Mouse (Mus musculus): ENCODE data around the gene Cog3. TPM values are rescaled to one million over a fixed set of nuclear protein-coding genes. Genes with fewer than 3 reads are reported as not detected.

Gene Cog3
- total RNA-seq, 2 experiments from 2014 or later = 7.3 to 8.1 TPM

DNA sequence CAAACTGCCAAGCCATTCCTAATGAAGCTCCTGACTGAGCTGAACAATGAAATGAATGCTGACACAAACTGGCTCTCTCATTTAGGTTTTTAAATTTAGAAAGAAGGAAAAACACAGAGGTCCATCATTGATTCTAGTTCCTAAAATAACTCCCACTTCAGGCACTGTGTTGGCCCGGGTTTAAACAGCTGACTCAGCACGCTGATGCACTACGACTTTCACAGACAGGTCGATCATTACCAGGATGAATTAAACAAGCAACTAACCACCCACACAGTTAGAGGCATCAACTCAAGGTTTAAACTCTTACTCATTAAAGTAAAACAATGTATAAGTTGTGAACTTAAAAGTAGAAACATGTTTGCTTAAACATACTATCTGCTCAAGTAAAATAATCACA is 47.7 kb downstream of the Cog3 start:
- no peak for DNase-seq (ENCODE audit: low spot score)

GRCm38 (mm10) chr14:75697928-75698327 is 56.4 kb downstream of the Cog3 start:
- DNase-seq (ENCODE audit: low spot score) = no peak

- no peak for DNase-seq (ENCODE audit: low spot score)
These were observed 58.2 kb downstream of the Cog3 start for GRCm38 (mm10) chr14:75696096-75696495.

GRCm38 (mm10) chr14:75690428-75690827 is 63.9 kb downstream of the Cog3 start:
- no peak for DNase-seq (ENCODE audit: low spot score)

GRCm38 (mm10) chr14:75676316-75676715 is 78.0 kb downstream of the Cog3 start:
- no peak for DNase-seq (ENCODE audit: low spot score)

DNA sequence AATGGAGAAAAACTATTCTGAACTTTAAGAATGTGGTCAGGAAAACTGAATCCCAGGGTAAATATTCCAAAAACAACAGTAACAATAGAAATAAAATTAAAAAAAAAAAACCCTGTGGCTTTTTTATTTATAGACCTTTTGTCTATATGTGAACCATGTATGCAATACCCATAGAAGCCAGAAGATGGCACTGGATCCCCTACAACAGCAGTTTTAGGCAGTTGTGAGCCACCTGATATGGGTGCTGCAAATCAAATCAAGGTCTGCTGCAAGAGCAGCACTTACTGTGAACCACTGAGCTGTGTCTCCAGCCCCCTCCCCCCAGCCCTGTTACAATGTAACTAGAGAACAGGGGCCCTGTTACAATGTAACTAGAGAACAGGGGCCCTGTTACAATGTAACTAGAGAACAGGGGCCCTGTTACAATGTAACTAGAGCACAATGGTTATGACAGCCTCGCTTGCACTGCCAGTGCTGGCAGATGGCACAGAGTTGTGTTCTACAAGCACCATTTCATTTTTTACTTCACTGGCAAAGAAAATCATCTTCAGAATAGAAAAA is 85.2 kb downstream of the Cog3 start:
- DNase-seq (ENCODE audit: low spot score) = no peak

DNA sequence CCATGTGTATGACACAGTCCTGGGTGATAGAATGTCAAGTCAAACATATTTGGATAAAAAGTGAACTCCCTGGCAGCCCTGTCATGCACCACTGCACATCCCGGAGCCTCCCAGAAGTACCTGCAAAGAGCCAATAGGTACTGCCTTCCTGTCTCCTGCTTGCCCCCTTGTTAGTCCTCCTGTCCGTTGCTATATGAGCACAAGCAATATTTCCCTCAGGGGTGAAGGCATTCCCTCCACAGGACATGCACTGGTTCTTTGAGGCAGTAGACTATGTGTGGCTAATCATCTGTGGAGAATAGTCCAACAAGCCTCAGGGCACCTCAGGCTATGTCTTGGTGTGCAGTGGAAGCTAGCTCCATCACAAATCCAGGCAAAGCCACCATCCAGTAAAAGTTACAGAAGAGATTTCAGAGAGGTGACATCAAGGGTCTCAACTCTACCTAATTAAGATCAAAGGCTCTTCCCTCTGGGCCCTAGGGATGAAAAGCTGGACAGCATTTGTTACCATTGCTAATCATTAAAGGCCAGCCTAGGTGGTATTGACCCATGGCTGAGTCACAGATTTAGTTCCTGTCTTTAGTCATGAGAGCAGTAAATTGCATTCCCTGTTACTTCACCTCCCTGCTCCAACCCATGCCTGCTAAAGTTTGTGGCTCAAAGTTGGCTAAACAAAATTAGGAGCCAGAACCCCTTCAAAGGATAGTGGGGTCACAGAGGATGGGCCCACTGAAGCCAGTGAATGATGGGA is 88.7 kb downstream of the Cog3 start:
- DNase-seq (ENCODE audit: low spot score) = no peak

- DNase-seq (ENCODE audit: low spot score) = no peak
These were observed 92.8 kb downstream of the Cog3 start for GRCm38 (mm10) chr14:75661548-75661947.

- no peak for DNase-seq (ENCODE audit: low spot score)
These were observed 93.4 kb downstream of the Cog3 start for GRCm38 (mm10) chr14:75660936-75661335.

Other genes starting within 250 kb of the Cog3 start
- gene Spert, start 161.4 kb downstream of the Cog3 start, total RNA-seq (2021) = not detected
- not detected for gene Erich6b, start 112.3 kb downstream of the Cog3 start, total RNA-seq (2021)
- 1 to 10 TPM; 6.6 to 9.2 TPM for gene Slc25a30, start 32.5 kb upstream of the Cog3 start, total RNA-seq (2021)
- 1,000 to 10,000 TPM; 3,564 to 3,853 TPM for gene Tpt1, start 90.6 kb upstream of the Cog3 start, total RNA-seq (2021)
- gene Kctd4, start 200.5 kb upstream of the Cog3 start, total RNA-seq (2021) = not detected